Mouse (Mus musculus): ENCODE measurements at regions not wholly inside any gene's neighbourhood (a gene's known extent, or its start where the extent isn't known, plus 50 kb on each side); places are given as distances from the start of the nearest gene placed in this dataset.

DNA sequence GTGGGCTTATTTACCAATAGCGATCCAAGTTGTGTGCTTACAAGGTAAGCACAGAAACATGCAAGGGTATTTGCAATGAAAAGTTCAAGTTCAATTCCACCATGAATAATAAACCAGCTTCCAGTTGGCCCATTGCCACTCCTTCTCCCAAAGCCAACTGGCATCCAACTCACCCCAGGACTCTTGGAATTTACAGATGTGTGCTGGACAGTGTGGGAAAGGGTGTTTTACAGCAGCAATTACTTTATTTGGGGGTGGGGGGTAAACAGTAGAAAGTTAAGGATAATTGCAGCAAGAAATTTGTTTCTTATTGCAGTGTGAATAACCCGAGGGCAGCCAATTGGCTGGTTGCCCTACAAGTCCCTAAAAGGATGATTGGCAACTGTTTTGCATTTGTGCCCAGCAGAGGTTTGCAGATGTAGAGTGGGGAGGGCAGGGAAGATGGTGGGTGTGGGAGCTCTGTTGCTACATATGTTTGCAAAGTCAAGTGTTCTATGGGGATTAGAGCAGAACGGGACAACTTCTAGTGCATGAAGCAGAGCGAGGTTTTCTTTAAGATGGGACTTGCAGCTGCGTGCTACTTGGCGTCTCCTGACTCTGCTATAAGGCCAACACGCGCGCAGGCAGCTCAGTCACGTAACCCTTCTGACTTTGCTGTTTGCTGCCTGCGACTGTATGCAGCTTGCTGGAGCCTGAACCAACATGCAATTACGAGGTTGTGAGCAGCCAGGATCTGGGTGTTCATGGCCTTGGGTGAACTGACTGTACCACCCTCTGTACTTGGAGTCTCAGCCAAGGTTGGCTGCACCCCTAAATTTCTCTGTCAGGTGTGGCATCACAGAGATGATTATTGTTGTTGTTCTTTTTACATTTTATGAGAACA is 271.9 kb downstream of the Map2k6 start:
- no peaks in the 10 kb centered on the region for H3K9me3 ChIP-seq (replicated peaks; ENCODE audit: insufficient read depth, low read length)
- DNase-seq (ENCODE audit: low read depth, low spot score), result no peak
- no peaks in the 10 kb centered on the region for H3K36me3 ChIP-seq (ENCODE audit: control insufficient read depth in 1 of 2, insufficient read depth in 2 of 2, low read length in 2 of 2)
- no peak overlapping the region for H3K27ac ChIP-seq (ENCODE audit: control insufficient read depth, low read depth, low read length)
- no peaks in the 10 kb centered on the region for H3K4me1 ChIP-seq (ENCODE audit: control insufficient read depth in 1 of 2, insufficient read depth in 2 of 2, low read length in 2 of 2)
- H3K4me3 ChIP-seq (ENCODE audit: control insufficient read depth in 1 of 2, insufficient read depth in 1 of 2, low read depth in 2 of 2, low read length in 2 of 2), result no peak overlapping the region
- H3K27me3 ChIP-seq (ENCODE audit: control insufficient read depth in 1 of 2, insufficient read depth in 2 of 2, low read length in 2 of 2), result no peaks in the 10 kb centered on the region
- H3K9ac ChIP-seq (ENCODE audit: control insufficient read depth, low read depth, low read length, poor library complexity, severe bottlenecking), result no peak overlapping the region
- no peaks in the 10 kb centered on the region for H3K79me2 ChIP-seq (ENCODE audit: control insufficient read depth, insufficient read depth, low read length, poor library complexity)
- TF ChIP-seq NELFE (IDR thresholded peaks at IDR 0.05; ENCODE audit: low read depth, low read length), result no peak
- TF ChIP-seq ETS1 (IDR thresholded peaks at IDR 0.05; ENCODE audit: low read depth, low read length), result no peak
- TF ChIP-seq ZMIZ1 (IDR thresholded peaks at IDR 0.05; ENCODE audit: low read depth, low read length), result no peak
- no peak for TF ChIP-seq NRF1 (IDR thresholded peaks at IDR 0.05; ENCODE audit: insufficient read depth, low read depth, low read length, poor library complexity, severe bottlenecking)
- TF ChIP-seq ELF1 (IDR thresholded peaks at IDR 0.05; ENCODE audit: low read depth, low read length), result no peak
- no peak for TF ChIP-seq MEF2A (IDR thresholded peaks at IDR 0.05; ENCODE audit: extremely low read depth, insufficient replicate concordance, low read depth, low read length, poor library complexity, severe bottlenecking)
- no peak for TF ChIP-seq UBTF (IDR thresholded peaks at IDR 0.05; ENCODE audit: borderline replicate concordance, insufficient read depth, low read depth, low read length)
- no peak for TF ChIP-seq ZNF384 (IDR thresholded peaks at IDR 0.05; ENCODE audit: low read depth, low read length)
- no peak for TF ChIP-seq KAT2A (conservative IDR thresholded peaks at IDR 0.05; ENCODE audit: low read depth, low read length)
- TF ChIP-seq MYB (IDR thresholded peaks at IDR 0.05; ENCODE audit: low read depth, low read length), result no peak
- TF ChIP-seq BHLHE40 (IDR thresholded peaks at IDR 0.05; ENCODE audit: borderline replicate concordance, low read depth, low read length), result no peak
- TF ChIP-seq JUND (IDR thresholded peaks at IDR 0.05; ENCODE audit: low read depth, low read length), result no peak
- no peak for TF ChIP-seq RCOR1 (IDR thresholded peaks at IDR 0.05; ENCODE audit: low read depth, low read length)
- TF ChIP-seq HCFC1 (IDR thresholded peaks at IDR 0.05; ENCODE audit: low read depth, low read length), result no peak
- TF ChIP-seq SMC3 (IDR thresholded peaks at IDR 0.05; ENCODE audit: low read depth, low read length), result no peak
- no peak for TF ChIP-seq MAX (IDR thresholded peaks at IDR 0.05; ENCODE audit: low read length)

DNA sequence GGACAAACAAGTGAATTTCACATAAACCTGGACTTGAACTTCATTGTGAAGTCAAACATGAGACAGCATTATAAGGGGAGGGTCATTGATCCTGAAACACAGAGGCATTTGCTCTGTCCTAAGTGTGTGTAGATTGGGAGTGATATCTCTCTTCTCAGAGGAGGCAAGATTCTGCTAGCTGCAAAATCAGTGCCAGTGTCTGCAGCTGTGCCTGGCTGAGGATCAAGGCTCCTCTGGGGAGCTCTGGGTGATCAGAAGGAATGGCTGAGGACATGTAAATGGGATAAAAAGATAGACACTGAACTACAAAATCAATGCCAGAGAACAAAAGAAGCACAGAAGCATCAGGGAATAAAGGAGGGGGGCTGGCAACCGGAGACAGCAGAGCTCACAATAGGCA is 274.0 kb downstream of the Map2k6 start:
- Histone ChIP-seq H3K9ac (ENCODE audit: control insufficient read depth, low read depth, low read length, poor library complexity, severe bottlenecking) (no peak overlapping the region), H3K79me2 (ENCODE audit: control insufficient read depth, insufficient read depth, low read length, poor library complexity) (no peaks in the 10 kb centered on the region), H3K4me3 (ENCODE audit: control insufficient read depth in 1 of 2, insufficient read depth in 1 of 2, low read depth in 2 of 2, low read length in 2 of 2) (no peak overlapping the region), H3K9me3 (replicated peaks; ENCODE audit: insufficient read depth, low read length) (no peaks in the 10 kb centered on the region), H3K36me3 (ENCODE audit: control insufficient read depth in 1 of 2, insufficient read depth in 2 of 2, low read length in 2 of 2) (no peaks in the 10 kb centered on the region), H3K27me3 (ENCODE audit: control insufficient read depth in 1 of 2, insufficient read depth in 2 of 2, low read length in 2 of 2) (no peaks in the 10 kb centered on the region), H3K27ac (ENCODE audit: control insufficient read depth, low read depth, low read length) (no peak overlapping the region), H3K4me1 (ENCODE audit: control insufficient read depth in 1 of 2, insufficient read depth in 2 of 2, low read length in 2 of 2) (no peaks in the 10 kb centered on the region)
- no peak for DNase-seq (ENCODE audit: low read depth, low spot score)
- TF ChIP-seq MAZ (IDR thresholded peaks at IDR 0.05; ENCODE audit: low read depth, low read length) (no peak), MAFK (IDR thresholded peaks at IDR 0.05; ENCODE audit: borderline replicate concordance, low read depth, low read length) (no peak), MAX (IDR thresholded peaks at IDR 0.05; ENCODE audit: low read length) (no peak), SIN3A (IDR thresholded peaks at IDR 0.05; ENCODE audit: low read length) (no peak), ZNF384 (IDR thresholded peaks at IDR 0.05; ENCODE audit: low read depth, low read length) (no peak), KAT2A (conservative IDR thresholded peaks at IDR 0.05; ENCODE audit: low read depth, low read length) (no peak), EP300 (IDR thresholded peaks at IDR 0.05; ENCODE audit: low read depth in 1 of 2, low read length in 2 of 2) (no peak), USF2 (IDR thresholded peaks at IDR 0.05; ENCODE audit: borderline replicate concordance in 1 of 2, insufficient read depth in 1 of 2, low read depth in 1 of 2, low read length in 2 of 2) (no peak), NELFE (IDR thresholded peaks at IDR 0.05; ENCODE audit: low read depth, low read length) (no peak)
